ENCODE assay signal across 24 mouse cellular contexts in genomic region chr19:32490976-32491375, GRCm38 (mm10). TPM values are rescaled to one million over a fixed set of nuclear protein-coding genes. Genes with fewer than 3 reads are reported as not detected.
A peak's percentile ranks its signal among the peaks of the same experiment; 100 is the strongest.
DNase-seq lines count a peak whose midpoint lies in the region; ATAC-seq and TF ChIP-seq lines count a peak whose summit lies in the region.
"Had no signal": no experiment of that assay in that cellular context is flagged by ENCODE, and none has a peak within 500 bp of the region (broad histone marks: within the 10 kb centered on the region; RNA-seq: fewer than 3 reads in every experiment).

No protein-coding gene starts in this region.

- in situ Hi-C loops in CH12.LX (cut with MboI; ENCODE audit: low pct_ligation_motif_present, low pct_unique_long_range_greater_than_20kb, low sequenced_read_pairs), result no loop called here

- no peak for TF ChIP-seq RAD21 in CH12.LX (IDR thresholded peaks at IDR 0.05; ENCODE audit: low read depth, low read length)

- peaks cover 73% of the 10 kb centered on the region for H3K36me3 ChIP-seq in erythroblast, embryonic 14.5 days (ENCODE audit: control insufficient read depth)
- peaks cover 24 to 40% of the 10 kb centered on the region in 2 experiments for H3K36me3 ChIP-seq in CH12.LX (replicated peaks in 1 of 2; ENCODE audit: control insufficient read depth in 1 of 2, insufficient read depth in 1 of 2, low read length in 1 of 2)
- peaks cover 56% of the 10 kb centered on the region for H3K36me3 ChIP-seq in liver, embryonic 12.5 days
- peaks cover 36% of the 10 kb centered on the region for H3K36me3 ChIP-seq in hindbrain, embryonic 14.5 days (replicated peaks; ENCODE audit: control insufficient read depth, insufficient read depth)
- H3K36me3 ChIP-seq in forebrain, embryonic 10.5 days (replicated peaks), result peaks cover 46% of the 10 kb centered on the region

- peak overlapping the region; percentile 67; the same call in 1 of the 2 replicates for H3K9ac ChIP-seq in CH12.LX (ENCODE audit: insufficient read depth, low read depth)
- H3K9ac ChIP-seq in liver, embryonic 12.5 days, result no peak overlapping the region
- no peak overlapping the region for H3K9ac ChIP-seq in hindbrain, embryonic 14.5 days
- H3K9ac ChIP-seq: hindbrain, embryonic 13.5 days; limb, embryonic 12.5 days; lung, embryonic 15.5 days; midbrain, embryonic 15.5 days had no signal

- no peak for TF ChIP-seq EP300 in CH12.LX (IDR thresholded peaks at IDR 0.05; ENCODE audit: low read length)

- no peak for ATAC-seq in erythroblast, adult 5-6 weeks (replicated peaks; ENCODE audit: low FRiP score, poor library complexity, severe bottlenecking)
- no peak for ATAC-seq in liver, embryonic 12.5 days
- 0 out of 2 replicates have a peak, but pooled peaks have one; percentile 64 for ATAC-seq in monocyte, adult 5-6 weeks (replicated peaks; ENCODE audit: insufficient number of reproducible peaks, low FRiP score, low TSS enrichment, poor library complexity, severe bottlenecking)
- ATAC-seq in hindbrain, embryonic 14.5 days (ENCODE audit: low FRiP score), result no peak
- ATAC-seq: forebrain, embryonic 16.5 days; midbrain, embryonic 15.5 days had no signal

- peaks cover 46% of the 10 kb centered on the region for H3K4me1 ChIP-seq in erythroblast, embryonic 14.5 days (ENCODE audit: control insufficient read depth)
- peaks cover 0 to 57% of the 10 kb centered on the region in 2 experiments; a peak in 2 of 4 replicates for H3K4me1 ChIP-seq in CH12.LX (ENCODE audit: control insufficient read depth in 1 of 2, insufficient read depth in 2 of 2)
- H3K4me1 ChIP-seq in liver, embryonic 12.5 days, result peaks cover 46% of the 10 kb centered on the region
- H3K4me1 ChIP-seq in hindbrain, embryonic 14.5 days (replicated peaks; ENCODE audit: control insufficient read depth, insufficient read depth, low read length), result peaks cover 17% of the 10 kb centered on the region
- peaks cover 26% of the 10 kb centered on the region for H3K4me1 ChIP-seq in forebrain, embryonic 10.5 days

- dilution Hi-C loops in CH12.LX (cut with MboI; ENCODE audit: extremely low pct_ligation_motif_present, extremely low pct_unique_long_range_greater_than_20kb, low sequenced_read_pairs), result no loop called here

- 85% methylated on average over 2 of the region's 2 CpGs for WGBS in liver, embryonic 12.5 days (ENCODE audit: insufficient replicate concordance)
- 97% methylated on average over 2 of the region's 2 CpGs for WGBS in hindbrain, embryonic 14.5 days
- 89% methylated on average over 2 of the region's 2 CpGs for WGBS in forebrain, embryonic 10.5 days

- DNase-seq in CH12.LX (ENCODE audit: extremely low read depth), result peak; percentile 37
- DNase-seq in hindbrain, embryonic 14.5 days (ENCODE audit: low spot score), result no peak
- no peak for DNase-seq in forebrain, embryonic 10.5 days (ENCODE audit: extremely low spot score, low spot score)
- DNase-seq in urinary bladder, postnatal 36 days (ENCODE audit: low spot score in 2 of 2), result no peak
- DNase-seq: adrenal gland, postnatal 10 days; cerebellum, adult 11-12 months; cerebellum, postnatal 36 days; gastrocnemius, postnatal 10 days; heart, postnatal 14 days; kidney, adult 18-20 months; kidney, postnatal 25 days; right cerebral cortex, postnatal 14 days had no signal

- TF ChIP-seq POLR2A in CH12.LX (IDR thresholded peaks at IDR 0.05; ENCODE audit: low read depth, low read length), result no peak

- peak overlapping the region; percentile 24 for H3K4me3 ChIP-seq in erythroblast, embryonic 14.5 days (replicated peaks)
- H3K4me3 ChIP-seq in CH12.LX (replicated peaks in 1 of 3; ENCODE audit: low read depth in 2 of 3, low read length in 2 of 3, poor library complexity in 1 of 3), result peak overlapping the region in 2 of 3 experiments; percentile 14 to 19
- no peak overlapping the region for H3K4me3 ChIP-seq in liver, embryonic 12.5 days
- H3K4me3 ChIP-seq in hindbrain, embryonic 14.5 days (replicated peaks; ENCODE audit: low read length), result no peak overlapping the region
- no peak overlapping the region for H3K4me3 ChIP-seq in forebrain, embryonic 10.5 days
- H3K4me3 ChIP-seq: embryonic facial prominence, embryonic 10.5 days; hindbrain, embryonic 13.5 days; limb, embryonic 12.5 days; lung, embryonic 15.5 days; midbrain, embryonic 15.5 days had no signal

- H3K9me3 ChIP-seq in erythroblast, embryonic 14.5 days (ENCODE audit: control insufficient read depth, low read length), result no peaks in the 10 kb centered on the region
- H3K9me3 ChIP-seq in CH12.LX (replicated peaks; ENCODE audit: low read length), result no peaks in the 10 kb centered on the region
- no peaks in the 10 kb centered on the region for H3K9me3 ChIP-seq in liver, embryonic 12.5 days (replicated peaks)
- no peaks in the 10 kb centered on the region for H3K9me3 ChIP-seq in hindbrain, embryonic 14.5 days (ENCODE audit: control insufficient read depth, low read length)
- H3K9me3 ChIP-seq in forebrain, embryonic 10.5 days, result no peaks in the 10 kb centered on the region
- H3K9me3 ChIP-seq: embryonic facial prominence, embryonic 10.5 days; hindbrain, embryonic 13.5 days; limb, embryonic 12.5 days; lung, embryonic 15.5 days; midbrain, embryonic 15.5 days had no signal

- no peak for TF ChIP-seq CTCF in CH12.LX (conservative IDR thresholded peaks at IDR 0.05 in 1 of 2, IDR thresholded peaks at IDR 0.05 in 1 of 2; ENCODE audit: low read depth in 2 of 2, low read length in 2 of 2)

- peaks cover 49% of the 10 kb centered on the region for H3K79me2 ChIP-seq in CH12.LX (replicated peaks; ENCODE audit: control insufficient read depth, extremely low read depth, insufficient read depth, poor library complexity, severe bottlenecking)

- peak overlapping the region; percentile 79; the same call in 1 of the 2 replicates for H3K4me2 ChIP-seq in CH12.LX (ENCODE audit: insufficient read depth, low read depth, poor library complexity, severe bottlenecking)
- peak overlapping the region; percentile 24 for H3K4me2 ChIP-seq in liver, embryonic 12.5 days
- H3K4me2 ChIP-seq in hindbrain, embryonic 14.5 days (replicated peaks), result no peak overlapping the region
- H3K4me2 ChIP-seq: heart, embryonic 11.5 days; hindbrain, embryonic 13.5 days; limb, embryonic 12.5 days; lung, embryonic 15.5 days; midbrain, embryonic 15.5 days had no signal

- H3K27me3 ChIP-seq in erythroblast, embryonic 14.5 days (ENCODE audit: control insufficient read depth), result no peaks in the 10 kb centered on the region
- no peaks in the 10 kb centered on the region for H3K27me3 ChIP-seq in CH12.LX (replicated peaks)
- H3K27me3 ChIP-seq in liver, embryonic 12.5 days (replicated peaks), result no peaks in the 10 kb centered on the region
- H3K27me3 ChIP-seq in hindbrain, embryonic 14.5 days (ENCODE audit: control insufficient read depth, insufficient read depth, low read length), result no peaks in the 10 kb centered on the region
- no peaks in the 10 kb centered on the region for H3K27me3 ChIP-seq in forebrain, embryonic 10.5 days (ENCODE audit: poor library complexity, severe bottlenecking)
- H3K27me3 ChIP-seq: hindbrain, embryonic 13.5 days; limb, embryonic 12.5 days; lung, embryonic 15.5 days; midbrain, embryonic 15.5 days had no signal

- H3K27ac ChIP-seq in CH12.LX (ENCODE audit: insufficient read depth, low read depth), result no peak overlapping the region
- peak overlapping the region; percentile 1; the same call in 1 of the 2 replicates for H3K27ac ChIP-seq in liver, embryonic 12.5 days
- no peak overlapping the region for H3K27ac ChIP-seq in hindbrain, embryonic 14.5 days
- no peak overlapping the region for H3K27ac ChIP-seq in forebrain, embryonic 10.5 days
- H3K27ac ChIP-seq: embryonic facial prominence, embryonic 10.5 days; hindbrain, embryonic 13.5 days; limb, embryonic 12.5 days; lung, embryonic 15.5 days; midbrain, embryonic 15.5 days; stomach, postnatal 0 days had no signal

TF ChIP-seq in CH12.LX, 34 proteins besides CTCF, POLR2A, EP300 and RAD21:
- peak; percentile 44; the same call in 1 of the 2 replicates for TF ChIP-seq IRF4 (IDR thresholded peaks at IDR 0.05; ENCODE audit: low read depth, low read length)
- TF ChIP-seq E2F4 (IDR thresholded peaks at IDR 0.05; ENCODE audit: insufficient replicate concordance, low read depth, low read length), result no peak

RNA-seq across cellular contexts. Expression of gene Minpp1, which starts 5.4 kb away (rescaled TPM):
- polyA plus RNA-seq in erythroblast, embryonic 14.5 days (2012), result 16.3 and 19.3 TPM in 2 replicates
- total RNA-seq in erythroblast, adult 5-6 weeks (2015; ENCODE audit: low replicate concordance), result 29.3 and 34.2 TPM in 2 replicates
- total RNA-seq in erythroblast, adult 5-6 weeks (2017; ENCODE audit: low replicate concordance), result 26.8 and 35.7 TPM in 2 replicates
- 44.0 and 50.7 TPM in 2 replicates for total RNA-seq in CH12.LX (2012; rRNA removed)
- 73.1 and 73.2 TPM in 2 replicates for total RNA-seq in CH12.LX (2014; rRNA removed)
- polyA plus RNA-seq in CH12.LX (2012; ENCODE audit: insufficient read length, low read depth), result 41.9 and 50.5 TPM in 2 replicates
- polyA plus RNA-seq in liver, embryonic 12.5 days (2016; fragmentation: Nextera tagmentation; extraction: Ambion mirVana), result 118 and 120 TPM in 2 replicates
- total RNA-seq in monocyte, adult 5-6 weeks (2017), result 11.0 to 12.3 TPM (median 11.4 TPM) in 3 replicates
- 60.6 and 66.2 TPM in 2 replicates for polyA plus RNA-seq in hindbrain, embryonic 14.5 days (2014; fragmentation: Nextera tagmentation; extraction: Ambion mirVana)
- 64.0 and 64.2 TPM in 2 replicates for polyA plus RNA-seq in forebrain, embryonic 10.5 days (2016; fragmentation: Nextera tagmentation; extraction: Ambion mirVana)

RNA-seq across cellular contexts. Expression of gene Rpl9-ps6, which starts 24.6 kb away (rescaled TPM):
- polyA plus RNA-seq in erythroblast, embryonic 14.5 days (2012), result 0.13 and 0.31 TPM in 2 replicates
- 50.4 and 59.9 TPM in 2 replicates for total RNA-seq in erythroblast, adult 5-6 weeks (2015; ENCODE audit: low replicate concordance)
- 10.4 and 14.2 TPM in 2 replicates for total RNA-seq in erythroblast, adult 5-6 weeks (2017; ENCODE audit: low replicate concordance)
- total RNA-seq in CH12.LX (2012; rRNA removed), result 132 and 145 TPM in 2 replicates
- 772 and 843 TPM in 2 replicates for total RNA-seq in CH12.LX (2014; rRNA removed)
- polyA plus RNA-seq in CH12.LX (2012; ENCODE audit: insufficient read length, low read depth), result 149 and 309 TPM in 2 replicates
- polyA plus RNA-seq in liver, embryonic 12.5 days (2016; fragmentation: Nextera tagmentation; extraction: Ambion mirVana), result 72.7 and 75.0 TPM in 2 replicates
- total RNA-seq in monocyte, adult 5-6 weeks (2017), result 60.6 to 75.0 TPM (median 69.6 TPM) in 3 replicates
- polyA plus RNA-seq in hindbrain, embryonic 14.5 days (2014; fragmentation: Nextera tagmentation; extraction: Ambion mirVana), result 67.6 and 79.3 TPM in 2 replicates
- polyA plus RNA-seq in forebrain, embryonic 10.5 days (2016; fragmentation: Nextera tagmentation; extraction: Ambion mirVana), result 55.9 and 62.9 TPM in 2 replicates

Comparison
In these comparisons a context has a peak if more than half of its experiments do, and no peak if none do; other contexts are left out.
1. H3K4me3 ChIP-seq: peak in erythroblast, embryonic 14.5 days (single experiment) and CH12.LX (2 of 3); none in liver, embryonic 12.5 days (single experiment), hindbrain, embryonic 14.5 days (single experiment) and forebrain, embryonic 10.5 days (single experiment).
2. RNA of gene Rpl9-ps6, which starts 24.6 kb away (polyA plus RNA-seq): 149 to 309 TPM in CH12.LX, 67.6 to 79.3 TPM in hindbrain, embryonic 14.5 days, 72.7 to 75.0 TPM in liver, embryonic 12.5 days and 55.9 to 62.9 TPM in forebrain, embryonic 10.5 days; 0.13 to 0.31 TPM in erythroblast, embryonic 14.5 days; every median in the first group is over 10 times any median in the second.